Mouse (Mus musculus): ENCODE results near the gene Pik3ca. TPM values are rescaled to one million over a fixed set of nuclear protein-coding genes. Genes with fewer than 3 reads are reported as not detected.

Gene Pik3ca
- polyA plus RNA-seq, 1 experiment from 2014 or later = 8.2 TPM

GRCm38 (mm10) chr3:32510375-32511190 lies 113.1 kb downstream of the Pik3ca start:
- Histone ChIP-seq H3K27me3 (ENCODE audit: control insufficient read depth, insufficient read depth, low read length) (no peaks in the 10 kb centered on the region), H3K27ac (ENCODE audit: low read length) (peak overlapping the region; percentile 84), H3K4me2 (ENCODE audit: low read depth, low read length) (peak overlapping the region; percentile 64), H3K9me3 (replicated peaks; ENCODE audit: control insufficient read depth, low read length) (no peaks in the 10 kb centered on the region), H3K4me3 (replicated peaks; ENCODE audit: low read length) (peak overlapping the region; percentile 77), H3K4me1 (ENCODE audit: control insufficient read depth, insufficient read depth, low read length) (peaks cover 15% of the 10 kb centered on the region; the same call in 1 of the 2 replicates), H3K9ac (ENCODE audit: low read length) (peak overlapping the region; percentile 94), H3K36me3 (ENCODE audit: control insufficient read depth, insufficient read depth, low read length) (no peaks in the 10 kb centered on the region; the same call in none of the 2 replicates)
- WGBS = under 1% methylated on average over 66 of the region's 69 CpGs
- peak; percentile 97 for ATAC-seq (ENCODE audit: insufficient read depth, low FRiP score)

DNA sequence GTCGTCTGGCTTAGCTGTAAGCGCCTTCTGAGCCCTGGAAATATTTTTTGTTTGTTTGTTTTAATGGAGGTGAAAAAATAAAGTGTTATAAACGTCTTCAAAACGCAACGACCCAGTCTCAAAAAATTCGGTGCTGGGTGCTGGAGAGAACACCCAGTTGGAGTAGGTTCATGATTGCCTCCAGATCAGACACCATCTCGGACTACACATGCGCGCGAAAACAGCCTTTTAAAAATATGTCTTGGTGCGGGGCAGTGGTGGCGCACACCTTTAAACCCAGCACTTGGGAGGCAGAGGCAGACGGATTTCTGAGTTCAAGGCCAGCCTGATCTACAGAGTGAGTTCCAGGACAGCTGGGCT lies 113.7 kb downstream of the Pik3ca start:
- ATAC-seq (ENCODE audit: insufficient read depth, low FRiP score) = no peak
- Histone ChIP-seq H3K4me3 (replicated peaks; ENCODE audit: low read length) (peak overlapping the region; percentile 77), H3K4me1 (ENCODE audit: control insufficient read depth, insufficient read depth, low read length) (peaks cover 15% of the 10 kb centered on the region; the same call in 1 of the 2 replicates), H3K36me3 (ENCODE audit: control insufficient read depth, insufficient read depth, low read length) (no peaks in the 10 kb centered on the region; the same call in none of the 2 replicates), H3K27me3 (ENCODE audit: control insufficient read depth, insufficient read depth, low read length) (no peaks in the 10 kb centered on the region), H3K27ac (ENCODE audit: low read length) (peak overlapping the region; percentile 84), H3K9ac (ENCODE audit: low read length) (peak overlapping the region; percentile 94), H3K4me2 (ENCODE audit: low read depth, low read length) (peak overlapping the region; percentile 64), H3K9me3 (replicated peaks; ENCODE audit: control insufficient read depth, low read length) (no peaks in the 10 kb centered on the region)
- 5% methylated on average over 13 of the region's 13 CpGs for WGBS

- Histone ChIP-seq H3K4me2 (ENCODE audit: low read depth, low read length) (no peak overlapping the region), H3K27me3 (ENCODE audit: control insufficient read depth, insufficient read depth, low read length) (no peaks in the 10 kb centered on the region), H3K4me3 (replicated peaks; ENCODE audit: low read length) (no peak overlapping the region), H3K27ac (ENCODE audit: low read length) (no peak overlapping the region), H3K4me1 (ENCODE audit: control insufficient read depth, insufficient read depth, low read length) (peaks cover 15% of the 10 kb centered on the region; the same call in 1 of the 2 replicates), H3K9me3 (replicated peaks; ENCODE audit: control insufficient read depth, low read length) (no peaks in the 10 kb centered on the region), H3K36me3 (ENCODE audit: control insufficient read depth, insufficient read depth, low read length) (peaks cover 5% of the 10 kb centered on the region), H3K9ac (ENCODE audit: low read length) (no peak overlapping the region)
- WGBS = 81% methylated on average over 7 of the region's 7 CpGs
- ATAC-seq (ENCODE audit: insufficient read depth, low FRiP score) = no peak
Observed at GRCm38 (mm10) chr3:32512686-32513284, 115.3 kb downstream of the Pik3ca start.

- no peak overlapping the region for H3K4me2 ChIP-seq (ENCODE audit: low read depth, low read length)
- H3K9ac ChIP-seq (ENCODE audit: low read length) = no peak overlapping the region
- no peak overlapping the region for H3K27ac ChIP-seq (ENCODE audit: low read length)
- ATAC-seq (ENCODE audit: insufficient read depth, low FRiP score) = no peak
- H3K4me3 ChIP-seq (replicated peaks; ENCODE audit: low read length) = no peak overlapping the region
- H3K4me1 ChIP-seq (ENCODE audit: control insufficient read depth, insufficient read depth, low read length) = peaks cover 15% of the 10 kb centered on the region; the same call in 1 of the 2 replicates
- H3K36me3 ChIP-seq (ENCODE audit: control insufficient read depth, insufficient read depth, low read length) = peaks cover 6% of the 10 kb centered on the region
- no peaks in the 10 kb centered on the region for H3K9me3 ChIP-seq (replicated peaks; ENCODE audit: control insufficient read depth, low read length)
- no peaks in the 10 kb centered on the region for H3K27me3 ChIP-seq (ENCODE audit: control insufficient read depth, insufficient read depth, low read length)
Observed at GRCm38 (mm10) chr3:32513528-32513927, 116.1 kb downstream of the Pik3ca start.

Other genes with a start within 250 kb of the Pik3ca start
- gene Zmat3, start 31.7 kb upstream of the Pik3ca start, polyA plus RNA-seq (2015; fragmentation: Nextera tagmentation; extraction: Ambion mirVana) = 5.7 and 6.4 TPM in 2 replicates
- 0.17 TPM in 1 of 2 replicates, not detected in the other for gene Kcnmb3, start 94.6 kb downstream of the Pik3ca start, polyA plus RNA-seq (2015; fragmentation: Nextera tagmentation; extraction: Ambion mirVana)
- 30.0 and 33.4 TPM in 2 replicates for gene Zfp639, start 112.6 kb downstream of the Pik3ca start, polyA plus RNA-seq (2015; fragmentation: Nextera tagmentation; extraction: Ambion mirVana)
- gene Mfn1, start 131.8 kb downstream of the Pik3ca start, polyA plus RNA-seq (2015; fragmentation: Nextera tagmentation; extraction: Ambion mirVana) = 28.4 and 32.8 TPM in 2 replicates
- 66.1 and 73.3 TPM in 2 replicates for gene Gnb4, start 218.9 kb downstream of the Pik3ca start, polyA plus RNA-seq (2015; fragmentation: Nextera tagmentation; extraction: Ambion mirVana)

Measured in stomach, embryonic 16.5 days (tissue).